Mouse (Mus musculus): ENCODE results near the gene Josd2. TPM values are rescaled to one million over a fixed set of nuclear protein-coding genes. Genes with fewer than 3 reads are reported as not detected.
A peak's percentile ranks its signal among the peaks of the same experiment; 100 is the strongest.

Gene Josd2
- total RNA-seq, 2 experiments from 2014 or later, result 73.6 to 86.0 TPM

- no peak for DNase-seq (ENCODE audit: low spot score in 2 of 2)
- intact Hi-C loops (cut with DNase I), result loop anchor here (5.0 kb wide), 1 partner anchor 98 kb away; no protein-coding TSS in a partner anchor
These were observed 2.2 kb downstream of the Josd2 start for GRCm38 (mm10) chr7:44469677-44470675.

GRCm38 (mm10) chr7:44470696-44471612 is 3.2 kb downstream of the Josd2 start:
- no peak for DNase-seq (ENCODE audit: low spot score in 2 of 2)
- intact Hi-C loops (cut with DNase I), result loop anchor here (5.0 kb wide), 1 partner anchor 99 kb away; no protein-coding TSS in a partner anchor

GRCm38 (mm10) chr7:44471880-44472557 is 4.2 kb downstream of the Josd2 start:
- intact Hi-C loops (cut with DNase I), result loop anchor here (5.0 kb wide), 1 partner anchor 100 kb away; no protein-coding TSS in a partner anchor
- DNase-seq (ENCODE audit: low spot score in 2 of 2), result no peak

GRCm38 (mm10) chr7:44472558-44472885 is 4.7 kb downstream of the Josd2 start:
- DNase-seq (ENCODE audit: low spot score in 2 of 2), result no peak
- intact Hi-C loops (cut with DNase I), result loop anchor here (5.0 kb wide), 1 partner anchor 100 kb away; no protein-coding TSS in a partner anchor

GRCm38 (mm10) chr7:44472961-44473646 is 5.3 kb downstream of the Josd2 start:
- DNase-seq (ENCODE audit: low spot score in 2 of 2), result no peak
- intact Hi-C loops (cut with DNase I), result loop anchor here (5.0 kb wide), 1 partner anchor 101 kb away; no protein-coding TSS in a partner anchor

GRCm38 (mm10) chr7:44474419-44474818 is 6.6 kb downstream of the Josd2 start:
- intact Hi-C loops (cut with DNase I), result loop anchor here (5.0 kb wide), 1 partner anchor 102 kb away; no protein-coding TSS in a partner anchor

GRCm38 (mm10) chr7:44475046-44475614 is 7.3 kb downstream of the Josd2 start:
- intact Hi-C loops (cut with DNase I), result no loop called here
- peak in 1 of 2 experiments; percentile 14 for DNase-seq (ENCODE audit: low spot score in 2 of 2)

More at GRCm38 (mm10) chr7:44474419-44474818, 6.6 kb downstream of the Josd2 start:
- DNase-seq (ENCODE audit: low spot score in 2 of 2), result peak in 1 of 2 experiments; percentile 75

- intact Hi-C loops (cut with DNase I), result no loop called here
- no peak for DNase-seq (ENCODE audit: low spot score in 2 of 2)
These were observed 15.2 kb downstream of the Josd2 start for GRCm38 (mm10) chr7:44482836-44483435.

- intact Hi-C loops (cut with DNase I), result loop anchor here (2.0 kb wide), 1 partner anchor 221 kb away; no protein-coding TSS in a partner anchor
- no peak for DNase-seq (ENCODE audit: low spot score in 2 of 2)
These were observed 16.3 kb downstream of the Josd2 start for GRCm38 (mm10) chr7:44484109-44484508.

GRCm38 (mm10) chr7:44484841-44485571 is 17.2 kb downstream of the Josd2 start:
- intact Hi-C loops (cut with DNase I), result loop anchor here (2.0 to 5.0 kb wide), 2 partner anchors 113 to 222 kb away; no protein-coding TSS in a partner anchor
- DNase-seq (ENCODE audit: low spot score in 2 of 2), result peak; percentile 81 to 87

GRCm38 (mm10) chr7:44485572-44486195 is 17.9 kb downstream of the Josd2 start:
- intact Hi-C loops (cut with DNase I), result loop anchor here (2.0 to 5.0 kb wide), 2 partner anchors 113 to 223 kb away; no protein-coding TSS in a partner anchor

GRCm38 (mm10) chr7:44486927-44487575 is 19.3 kb downstream of the Josd2 start:
- intact Hi-C loops (cut with DNase I), result loop anchor here (5.0 kb wide), 1 partner anchor 115 kb away; no protein-coding TSS in a partner anchor
- DNase-seq (ENCODE audit: low spot score in 2 of 2), result no peak

More at GRCm38 (mm10) chr7:44485572-44486195, 17.9 kb downstream of the Josd2 start:
- no peak for DNase-seq (ENCODE audit: low spot score in 2 of 2)

- no peak for DNase-seq (ENCODE audit: low spot score in 2 of 2)
- intact Hi-C loops (cut with DNase I), result loop anchor here (5.0 kb wide), 1 partner anchor 116 kb away; no protein-coding TSS in a partner anchor
These were observed 20.2 kb downstream of the Josd2 start for GRCm38 (mm10) chr7:44487936-44488335.

- DNase-seq (ENCODE audit: low spot score in 2 of 2), result no peak
- intact Hi-C loops (cut with DNase I), result loop anchor here (5.0 kb wide), 1 partner anchor 116 kb away; no protein-coding TSS in a partner anchor
These were observed 20.8 kb downstream of the Josd2 start for GRCm38 (mm10) chr7:44488545-44488944.

GRCm38 (mm10) chr7:44490281-44490680 is 22.5 kb downstream of the Josd2 start:
- no peak for DNase-seq (ENCODE audit: low spot score in 2 of 2)
- intact Hi-C loops (cut with DNase I), result no loop called here

GRCm38 (mm10) chr7:44491391-44491790 is 23.6 kb downstream of the Josd2 start:
- DNase-seq (ENCODE audit: low spot score in 2 of 2), result no peak
- intact Hi-C loops (cut with DNase I), result no loop called here
